Mouse (Mus musculus): ENCODE measurements at regions not wholly inside any gene's neighbourhood (a gene's known extent, or its start where the extent isn't known, plus 50 kb on each side); places are given as distances from the start of the nearest gene placed in this dataset.

- no peak for DNase-seq (ENCODE audit: low read depth, low spot score)
Measured at GRCm38 (mm10) chr4:87566616-87567015, 336.3 kb upstream of the Slc24a2 start.

DNA sequence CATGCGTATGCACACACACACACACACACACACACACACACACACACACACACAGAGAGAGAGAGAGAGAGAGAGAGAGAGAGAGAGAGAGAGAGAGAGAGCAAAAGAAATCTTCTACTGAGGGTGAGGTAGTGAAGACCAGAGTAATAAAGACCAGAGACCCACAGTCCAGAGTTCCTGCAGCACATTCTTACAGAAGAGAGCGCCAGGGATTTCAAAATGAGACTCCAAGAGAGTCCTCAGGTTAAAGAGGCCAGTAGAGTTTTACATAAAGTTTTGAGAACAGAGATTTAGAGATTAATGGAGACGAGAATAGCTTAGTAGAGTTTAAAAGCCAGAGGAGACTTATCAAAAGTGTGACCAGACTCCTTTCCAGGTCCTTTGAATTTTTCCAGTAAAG lies 324.6 kb upstream of the Slc24a2 start:
- no peak for DNase-seq (ENCODE audit: low read depth, low spot score)

Data from retina, postnatal 7 days (tissue).